Mouse (Mus musculus): Measurements from ENCODE around the gene Grik5.

GRCm38 (mm10) chr7:25035916-25036315 lies 36.2 kb downstream of the Grik5 start:
- no peak for TF ChIP-seq TAL1 (IDR thresholded peaks at IDR 0.05; ENCODE audit: low read length)
- TF ChIP-seq GATA1 (IDR thresholded peaks at IDR 0.05; ENCODE audit: low read length) = no peak

Data from erythroblast, embryonic 14.5 days (primary cell).